Mouse (Mus musculus): ENCODE data around the gene Rpl35a. TPM values are rescaled to one million over a fixed set of nuclear protein-coding genes. Genes with fewer than 3 reads are reported as not detected.
"Not testable (repeated sequence)": the region's sequence is repeated elsewhere in the genome, so short reads cannot be mapped to it uniquely, and the experiment has no call there.

Rpl35a gene
- polyA plus RNA-seq, 1 experiment from 2014 or later = 1,206 TPM

DNA sequence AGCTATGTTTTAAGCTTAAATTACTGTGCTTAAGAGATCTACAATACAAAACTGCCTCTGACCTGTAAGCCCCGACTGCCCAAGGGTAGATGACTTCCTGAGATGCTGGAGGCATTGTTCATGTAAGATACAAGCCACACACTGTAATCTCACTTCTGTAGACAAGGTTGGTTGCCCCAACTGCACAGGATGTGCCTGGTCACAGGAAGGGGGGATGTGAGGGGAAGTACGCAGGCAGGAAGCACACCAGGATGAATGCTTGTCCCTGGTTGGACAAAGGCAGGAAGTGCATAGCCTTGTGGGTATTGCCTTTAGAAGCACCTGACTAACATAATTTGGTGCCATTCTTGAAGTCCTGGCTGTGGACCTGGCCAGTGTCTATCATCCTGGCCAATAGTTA is 13.0 kb upstream of the Rpl35a start:
- no peaks in the 10 kb centered on the region for H3K36me3 ChIP-seq (ENCODE audit: control insufficient read depth, insufficient read depth, low read length)
- no peak overlapping the region for H3K9ac ChIP-seq (ENCODE audit: low read length)
- no peak overlapping the region for H3K4me3 ChIP-seq (ENCODE audit: low read depth, low read length)
- ATAC-seq (replicated peaks; ENCODE audit: low FRiP score, low TSS enrichment, low read depth) (no peak), DNase-seq (ENCODE audit: low spot score) (no peak)
- no peak overlapping the region for H3K27ac ChIP-seq (ENCODE audit: low read depth)
- H3K27me3 ChIP-seq (replicated peaks; ENCODE audit: control insufficient read depth, insufficient read depth, low read length) = no peaks in the 10 kb centered on the region
- H3K4me2 ChIP-seq (ENCODE audit: low read length) = no peak overlapping the region
- H3K9me3 ChIP-seq (ENCODE audit: control insufficient read depth, low read length) = no peaks in the 10 kb centered on the region
- H3K4me1 ChIP-seq (replicated peaks; ENCODE audit: control insufficient read depth, insufficient read depth, low read length) = no peaks in the 10 kb centered on the region
- 74% methylated on average over 2 of the region's 2 CpGs for WGBS

DNA sequence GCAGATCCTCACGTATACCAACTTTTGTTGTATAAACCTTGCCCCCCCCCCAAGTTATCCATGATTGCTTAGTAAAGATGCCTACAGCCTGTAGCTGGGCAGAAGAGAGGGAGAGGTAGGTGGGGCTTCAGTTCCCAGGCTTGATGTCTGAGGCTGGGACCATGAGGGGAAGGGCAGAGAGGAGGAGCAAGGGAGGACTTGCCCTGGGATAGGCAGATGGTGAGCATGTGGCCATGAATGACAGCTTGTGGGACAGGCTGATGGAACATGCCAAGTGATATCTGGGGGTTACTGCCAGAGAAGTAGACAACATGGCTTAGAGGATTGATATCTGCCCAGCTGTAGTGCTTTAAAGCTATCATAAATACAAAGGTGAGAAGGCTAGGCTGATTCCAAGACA is 8.2 kb upstream of the Rpl35a start:
- WGBS = 85% methylated on average over 1 of the region's 1 CpGs
- no peak overlapping the region for H3K9ac ChIP-seq (ENCODE audit: low read length)
- DNase-seq (ENCODE audit: low spot score) (no peak), ATAC-seq (replicated peaks; ENCODE audit: low FRiP score, low TSS enrichment, low read depth) (no peak)
- H3K9me3 ChIP-seq (ENCODE audit: control insufficient read depth, low read length) = no peaks in the 10 kb centered on the region
- H3K4me1 ChIP-seq (replicated peaks; ENCODE audit: control insufficient read depth, insufficient read depth, low read length) = no peaks in the 10 kb centered on the region
- H3K27ac ChIP-seq (ENCODE audit: low read depth) = no peak overlapping the region
- H3K4me2 ChIP-seq (ENCODE audit: low read length) = no peak overlapping the region
- H3K36me3 ChIP-seq (ENCODE audit: control insufficient read depth, insufficient read depth, low read length) = no peaks in the 10 kb centered on the region
- no peaks in the 10 kb centered on the region for H3K27me3 ChIP-seq (replicated peaks; ENCODE audit: control insufficient read depth, insufficient read depth, low read length)
- H3K4me3 ChIP-seq (ENCODE audit: low read depth, low read length) = no peak overlapping the region

DNA sequence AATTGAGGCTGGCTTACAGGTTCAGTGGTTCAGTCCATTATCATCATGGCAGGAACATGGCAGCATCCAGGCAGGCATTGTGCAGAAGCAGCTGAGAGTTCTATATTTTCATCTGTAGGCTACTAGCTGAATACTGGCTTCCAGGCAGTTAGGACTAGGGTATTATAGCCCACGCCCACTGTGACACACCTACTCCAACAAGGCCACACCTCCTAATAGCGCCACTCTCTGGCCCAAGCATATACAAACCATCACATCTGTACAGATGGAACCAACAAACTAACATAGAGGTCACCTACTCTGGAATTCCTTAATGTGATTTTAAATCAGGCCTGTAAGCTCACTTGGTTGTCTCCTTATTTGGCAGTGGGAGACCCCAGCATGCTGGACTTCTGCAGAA is 7.6 kb upstream of the Rpl35a start:
- Histone ChIP-seq H3K36me3 (ENCODE audit: control insufficient read depth, insufficient read depth, low read length) (no peaks in the 10 kb centered on the region), H3K4me3 (ENCODE audit: low read depth, low read length) (no peak overlapping the region), H3K27me3 (replicated peaks; ENCODE audit: control insufficient read depth, insufficient read depth, low read length) (no peaks in the 10 kb centered on the region), H3K4me1 (replicated peaks; ENCODE audit: control insufficient read depth, insufficient read depth, low read length) (no peaks in the 10 kb centered on the region), H3K27ac (ENCODE audit: low read depth) (no peak overlapping the region), H3K9ac (ENCODE audit: low read length) (no peak overlapping the region), H3K9me3 (ENCODE audit: control insufficient read depth, low read length) (no peaks in the 10 kb centered on the region), H3K4me2 (ENCODE audit: low read length) (no peak overlapping the region)
- WGBS = 53% methylated on average over 2 of the region's 2 CpGs
- no peak for DNase-seq (ENCODE audit: low spot score)
- ATAC-seq (replicated peaks; ENCODE audit: low FRiP score, low TSS enrichment, low read depth) = no peak

DNA sequence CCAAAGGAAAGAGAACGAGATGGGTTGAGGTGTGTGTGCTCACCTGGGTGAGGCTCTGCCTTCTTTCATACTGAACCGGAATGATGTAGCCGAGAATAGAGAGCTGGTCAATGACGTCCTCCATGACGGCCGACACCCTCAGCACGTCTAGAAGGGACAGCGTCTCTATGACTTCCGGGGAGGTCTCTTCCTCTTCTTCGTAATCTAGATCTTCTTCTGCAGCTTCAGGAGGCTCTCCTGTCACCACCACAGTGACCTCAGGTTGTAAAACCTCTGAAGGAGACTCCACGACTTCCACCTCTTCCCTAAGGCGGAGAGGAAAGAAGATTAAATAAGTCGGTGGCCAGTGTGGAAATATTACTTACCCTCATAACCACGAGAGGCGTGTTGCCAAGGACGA is 6.4 kb upstream of the Rpl35a start:
- Histone ChIP-seq H3K9me3 (ENCODE audit: control insufficient read depth, low read length) (no peaks in the 10 kb centered on the region), H3K27ac (ENCODE audit: low read depth) (no peak overlapping the region), H3K27me3 (replicated peaks; ENCODE audit: control insufficient read depth, insufficient read depth, low read length) (no peaks in the 10 kb centered on the region), H3K9ac (ENCODE audit: low read length) (no peak overlapping the region), H3K36me3 (ENCODE audit: control insufficient read depth, insufficient read depth, low read length) (no peaks in the 10 kb centered on the region), H3K4me1 (replicated peaks; ENCODE audit: control insufficient read depth, insufficient read depth, low read length) (no peaks in the 10 kb centered on the region), H3K4me3 (ENCODE audit: low read depth, low read length) (no peak overlapping the region), H3K4me2 (ENCODE audit: low read length) (no peak overlapping the region)
- DNase-seq (ENCODE audit: low spot score) (no peak), ATAC-seq (replicated peaks; ENCODE audit: low FRiP score, low TSS enrichment, low read depth) (no peak)
- WGBS = 93% methylated on average over 16 of the region's 16 CpGs

DNA sequence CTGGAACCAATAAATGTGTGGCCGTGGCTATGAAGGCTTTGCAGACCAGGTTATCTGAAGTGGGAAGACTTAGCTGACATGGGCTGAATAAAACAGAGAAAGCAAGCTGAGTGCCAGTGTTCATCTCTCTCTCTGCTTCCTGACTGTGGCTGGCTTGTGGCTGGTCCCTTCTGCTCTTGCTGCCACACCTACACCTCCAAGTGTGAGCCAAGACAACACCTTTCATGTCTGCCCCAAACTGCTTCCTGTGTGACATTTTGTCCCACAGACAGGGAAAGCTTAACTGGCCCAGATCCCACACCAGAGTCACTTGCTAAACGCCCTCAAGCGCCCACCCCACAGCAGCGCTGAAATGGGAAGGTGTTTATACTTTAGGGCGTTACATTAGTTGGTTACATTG is 3.1 kb upstream of the Rpl35a start:
- no peak overlapping the region for H3K27ac ChIP-seq (ENCODE audit: low read depth)
- no peaks in the 10 kb centered on the region for H3K9me3 ChIP-seq (ENCODE audit: control insufficient read depth, low read length)
- no peak overlapping the region for H3K4me2 ChIP-seq (ENCODE audit: low read length)
- peaks cover 3% of the 10 kb centered on the region; the same call in 1 of the 2 replicates for H3K4me1 ChIP-seq (replicated peaks; ENCODE audit: control insufficient read depth, insufficient read depth, low read length)
- no peak overlapping the region for H3K9ac ChIP-seq (ENCODE audit: low read length)
- 62% methylated on average over 5 of the region's 5 CpGs for WGBS
- H3K36me3 ChIP-seq (ENCODE audit: control insufficient read depth, insufficient read depth, low read length) = peaks cover 5% of the 10 kb centered on the region
- no peak overlapping the region for H3K4me3 ChIP-seq (ENCODE audit: low read depth, low read length)
- ATAC-seq (replicated peaks; ENCODE audit: low FRiP score, low TSS enrichment, low read depth) (no peak), DNase-seq (ENCODE audit: low spot score) (no peak)
- no peaks in the 10 kb centered on the region for H3K27me3 ChIP-seq (replicated peaks; ENCODE audit: control insufficient read depth, insufficient read depth, low read length)

DNA sequence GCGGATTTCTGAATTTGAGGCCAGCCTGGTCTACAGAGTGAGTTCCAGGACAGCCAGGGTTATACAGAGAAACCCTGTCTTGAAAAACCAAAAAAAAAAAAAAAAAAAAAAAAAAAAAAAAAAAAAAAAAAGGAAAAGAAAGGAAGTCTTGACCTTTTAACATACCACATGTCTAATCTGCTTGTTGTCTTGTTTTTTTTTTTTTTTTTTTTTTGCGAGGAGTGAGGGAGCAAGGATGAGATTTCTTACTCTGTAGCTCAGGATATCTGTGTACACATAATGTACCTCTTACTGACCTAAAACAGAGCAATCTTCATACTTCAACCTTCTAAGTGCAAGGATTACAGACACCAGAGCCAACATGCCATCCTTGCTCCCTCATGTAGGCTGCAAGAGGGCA is 1.3 kb upstream of the Rpl35a start:
- H3K9ac ChIP-seq (ENCODE audit: low read length); H3K4me2 ChIP-seq (ENCODE audit: low read length); H3K9me3 ChIP-seq (ENCODE audit: control insufficient read depth, low read length); ATAC-seq (replicated peaks; ENCODE audit: low FRiP score, low TSS enrichment, low read depth); H3K27me3 ChIP-seq (replicated peaks; ENCODE audit: control insufficient read depth, insufficient read depth, low read length); H3K27ac ChIP-seq (ENCODE audit: low read depth); H3K4me3 ChIP-seq (ENCODE audit: low read depth, low read length); DNase-seq (ENCODE audit: low spot score): not testable (repeated sequence)
- peaks cover 12% of the 10 kb centered on the region; the same call in 1 of the 2 replicates for H3K4me1 ChIP-seq (replicated peaks; ENCODE audit: control insufficient read depth, insufficient read depth, low read length)
- H3K36me3 ChIP-seq (ENCODE audit: control insufficient read depth, insufficient read depth, low read length) = peaks cover 22% of the 10 kb centered on the region
- WGBS = 73% methylated on average over 2 of the region's 2 CpGs

DNA sequence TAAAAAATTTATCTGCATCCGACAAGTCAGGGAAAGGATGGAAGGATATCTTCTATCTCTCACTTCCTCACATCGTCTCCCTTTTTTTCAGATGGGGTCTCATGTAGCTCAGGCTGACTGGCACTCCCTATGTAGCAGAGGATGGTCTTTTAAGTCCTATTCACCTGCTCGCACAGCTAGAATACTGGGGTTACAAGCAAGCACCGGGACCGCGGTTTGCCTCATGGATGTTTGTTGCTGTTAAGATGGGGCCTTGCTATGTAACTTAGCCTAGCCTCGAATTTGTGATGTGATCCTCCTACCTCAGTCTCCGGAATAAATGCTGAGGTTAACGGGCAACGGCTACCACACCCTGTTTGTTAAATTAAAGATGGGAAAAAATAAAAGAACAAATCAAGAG is 598 bp upstream of the Rpl35a start:
- Histone ChIP-seq H3K9me3 (ENCODE audit: control insufficient read depth, low read length) (no peaks in the 10 kb centered on the region), H3K9ac (ENCODE audit: low read length) (peak overlapping the region; percentile 96), H3K4me2 (ENCODE audit: low read length) (peak overlapping the region; percentile 41), H3K4me1 (replicated peaks; ENCODE audit: control insufficient read depth, insufficient read depth, low read length) (peaks cover 12% of the 10 kb centered on the region; the same call in 1 of the 2 replicates), H3K4me3 (ENCODE audit: low read depth, low read length) (peak overlapping the region; percentile 95), H3K27ac (ENCODE audit: low read depth) (0 out of 2 replicates have a peak overlapping the region, but pooled peaks have one; percentile 87), H3K36me3 (ENCODE audit: control insufficient read depth, insufficient read depth, low read length) (peaks cover 30% of the 10 kb centered on the region), H3K27me3 (replicated peaks; ENCODE audit: control insufficient read depth, insufficient read depth, low read length) (no peaks in the 10 kb centered on the region)
- ATAC-seq (replicated peaks; ENCODE audit: low FRiP score, low TSS enrichment, low read depth) = 0 out of 2 replicates have a peak, but pooled peaks have one; percentile 1
- DNase-seq (ENCODE audit: low spot score) = peak; percentile 63
- WGBS = 18% methylated on average over 10 of the region's 10 CpGs

DNA sequence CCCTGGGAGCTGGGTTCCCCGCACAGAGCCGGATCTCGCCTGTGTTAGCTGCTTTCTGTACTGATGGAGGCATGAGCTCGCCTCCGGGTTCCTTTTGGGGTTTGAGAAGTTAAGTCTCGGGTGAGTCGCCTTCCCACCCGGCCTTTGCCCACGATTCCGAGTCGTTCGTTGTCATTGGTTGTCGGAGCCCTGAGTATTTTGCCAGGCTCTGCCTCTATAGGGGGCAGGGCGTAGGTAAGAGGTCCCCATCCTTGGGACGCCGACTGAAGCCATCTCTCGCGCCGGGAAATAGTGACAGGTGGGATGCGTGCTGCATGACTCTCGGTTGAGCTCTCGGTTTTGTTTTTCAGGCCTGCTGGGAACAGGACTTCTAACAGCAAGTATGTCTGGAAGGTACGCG is 533 bp downstream of the Rpl35a start:
- Histone ChIP-seq H3K9ac (ENCODE audit: low read length) (peak overlapping the region; percentile 96), H3K4me2 (ENCODE audit: low read length) (peak overlapping the region; percentile 79), H3K27me3 (replicated peaks; ENCODE audit: control insufficient read depth, insufficient read depth, low read length) (no peaks in the 10 kb centered on the region), H3K27ac (ENCODE audit: low read depth) (peak overlapping the region; percentile 87), H3K36me3 (ENCODE audit: control insufficient read depth, insufficient read depth, low read length) (peaks cover 33% of the 10 kb centered on the region), H3K9me3 (ENCODE audit: control insufficient read depth, low read length) (no peaks in the 10 kb centered on the region), H3K4me1 (replicated peaks; ENCODE audit: control insufficient read depth, insufficient read depth, low read length) (peaks cover 12% of the 10 kb centered on the region; the same call in 1 of the 2 replicates), H3K4me3 (ENCODE audit: low read depth, low read length) (peak overlapping the region; percentile 95)
- WGBS = under 1% methylated on average over 24 of the region's 24 CpGs
- ATAC-seq (replicated peaks; ENCODE audit: low FRiP score, low TSS enrichment, low read depth) = no peak
- no peak for DNase-seq (ENCODE audit: low spot score)

DNA sequence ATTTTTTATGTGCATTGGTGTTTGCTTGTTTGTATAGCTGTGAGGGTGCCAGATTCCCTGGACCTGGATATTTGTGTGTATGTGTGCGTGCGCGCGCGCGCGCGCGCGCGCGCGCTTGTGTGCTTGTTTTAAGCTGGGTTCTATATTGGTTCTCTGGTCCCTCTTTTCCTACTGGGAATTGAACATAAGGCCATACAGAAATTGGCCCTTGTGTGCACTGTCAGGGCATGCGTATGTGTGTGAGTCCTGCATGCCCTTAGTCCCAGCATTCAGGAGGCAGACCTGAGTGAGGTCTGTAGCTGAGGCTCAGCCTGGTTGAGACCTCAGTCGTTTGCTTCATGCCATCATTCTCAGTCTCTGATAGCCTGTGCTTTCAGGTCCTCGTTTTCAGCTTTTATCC is 1.8 kb downstream of the Rpl35a start:
- H3K4me3 ChIP-seq (ENCODE audit: low read depth, low read length) = peak overlapping the region; percentile 95
- no peak for DNase-seq (ENCODE audit: low spot score)
- H3K27me3 ChIP-seq (replicated peaks; ENCODE audit: control insufficient read depth, insufficient read depth, low read length) = no peaks in the 10 kb centered on the region
- no peak for ATAC-seq (replicated peaks; ENCODE audit: low FRiP score, low TSS enrichment, low read depth)
- WGBS = 89% methylated on average over 16 of the region's 16 CpGs
- H3K4me2 ChIP-seq (ENCODE audit: low read length) = peak overlapping the region; percentile 79
- peaks cover 12% of the 10 kb centered on the region; the same call in 1 of the 2 replicates for H3K4me1 ChIP-seq (replicated peaks; ENCODE audit: control insufficient read depth, insufficient read depth, low read length)
- H3K36me3 ChIP-seq (ENCODE audit: control insufficient read depth, insufficient read depth, low read length) = peaks cover 33% of the 10 kb centered on the region
- H3K27ac ChIP-seq (ENCODE audit: low read depth) = no peak overlapping the region
- peak overlapping the region; percentile 96; the same call in 1 of the 2 replicates for H3K9ac ChIP-seq (ENCODE audit: low read length)
- H3K9me3 ChIP-seq (ENCODE audit: control insufficient read depth, low read length) = no peaks in the 10 kb centered on the region
